Mouse (Mus musculus) testis, adult 2 months (tissue): ENCODE results near the gene Lmna.

Experiments used
- CTCF ChIP-seq: fragments of 200-500 bp; IDR thresholded peaks from 2 replicates; pipeline ENCODE4 v1.5.1; 2012; ENCODE audit warnings: low read depth, mild to moderate bottlenecking, inconsistent platforms, low read length, moderate library complexity; ENCODE audit not compliant: control insufficient read depth, insufficient read depth, insufficient replicate concordance
- POLR2A ChIP-seq: fragments of 200-500 bp; IDR thresholded peaks from 2 replicates; pipeline ENCODE4 v1.6.1; 2012; ENCODE audit warnings: low read depth, mild to moderate bottlenecking, inconsistent platforms, low read length, moderate library complexity; ENCODE audit not compliant: control insufficient read depth

DNA sequence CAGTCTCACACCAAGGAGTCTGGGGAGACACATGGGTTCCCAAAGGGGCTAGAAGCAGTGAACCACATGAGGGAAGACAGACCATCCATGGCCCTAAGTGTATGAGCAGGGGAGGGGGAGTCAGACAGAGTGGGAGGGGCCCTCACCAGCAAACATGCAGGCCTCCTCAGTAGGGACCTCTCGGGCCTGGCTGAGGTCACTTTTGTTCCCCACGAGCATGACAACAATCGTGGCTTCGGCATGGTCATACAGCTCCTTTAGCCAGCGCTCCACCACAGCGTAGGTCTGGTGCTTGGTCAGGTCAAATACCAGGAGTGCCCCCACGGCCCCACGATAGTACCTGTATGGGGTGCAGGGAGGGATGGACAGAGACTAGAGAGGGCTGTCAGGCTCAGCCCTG, 33.4 kb upstream of the Lmna start:
- TF ChIP-seq CTCF (no peak), POLR2A (no peak)
